Mouse (Mus musculus): ENCODE measurements around the gene Hspa5. TPM values are rescaled to one million over a fixed set of nuclear protein-coding genes. Genes with fewer than 3 reads are reported as not detected.
"Not testable (repeated sequence)": the region's sequence is repeated elsewhere in the genome, so short reads cannot be mapped to it uniquely, and the experiment has no call there.

Hspa5 gene
- total RNA-seq (2021) = 100 to 1,000 TPM; 390 to 403 TPM

DNA sequence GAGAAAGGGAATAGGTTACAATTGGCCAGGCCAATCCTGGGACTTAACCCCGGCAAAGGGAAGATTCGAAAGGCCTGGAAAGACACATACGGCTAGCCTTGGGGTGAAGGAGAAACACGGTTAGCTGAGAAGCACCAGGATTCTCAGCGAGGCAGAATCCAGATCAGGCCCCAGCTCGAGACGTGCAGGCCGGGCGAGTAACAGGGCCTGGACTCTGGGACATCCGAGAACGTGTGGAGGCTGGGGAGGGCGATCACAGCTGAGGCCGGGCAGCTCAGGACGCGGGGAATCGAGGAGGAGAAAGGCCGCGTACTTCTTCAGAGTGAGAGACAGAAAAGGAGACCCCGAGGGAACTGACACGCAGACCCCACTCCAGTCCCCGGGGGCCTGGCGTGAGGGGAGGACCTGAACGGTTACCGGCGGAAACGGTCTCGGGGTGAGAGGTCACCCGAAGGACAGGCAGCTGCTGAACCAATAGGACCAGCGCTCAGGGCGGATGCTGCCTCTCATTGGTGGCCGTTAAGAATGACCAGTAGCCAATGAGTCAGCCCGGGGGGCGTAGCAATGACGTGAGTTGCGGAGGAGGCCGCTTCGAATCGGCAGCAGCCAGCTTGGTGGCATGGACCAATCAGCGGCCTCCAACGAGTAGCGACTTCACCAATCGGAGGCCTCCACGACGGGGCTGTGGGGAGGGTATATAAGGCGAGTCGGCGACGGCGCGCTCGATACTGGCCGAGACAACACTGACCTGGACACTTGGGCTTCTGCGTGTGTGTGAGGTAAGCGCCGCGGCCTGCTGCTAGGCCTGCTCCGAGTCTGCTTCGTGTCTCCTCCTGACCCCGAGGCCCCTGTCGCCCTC is at the start of gene Hspa5:
TSS of gene Hspa5 (plus strand) at position 603 of the 859 bp plus-strand sequence.
- peak; percentile 99 to 100 for DNase-seq
- intact Hi-C loops (cut with DNase I) = loop anchor here (2.0 kb wide), 1 partner anchor 17 kb away; the partner anchor contains the start of gene Gapvd1

DNA sequence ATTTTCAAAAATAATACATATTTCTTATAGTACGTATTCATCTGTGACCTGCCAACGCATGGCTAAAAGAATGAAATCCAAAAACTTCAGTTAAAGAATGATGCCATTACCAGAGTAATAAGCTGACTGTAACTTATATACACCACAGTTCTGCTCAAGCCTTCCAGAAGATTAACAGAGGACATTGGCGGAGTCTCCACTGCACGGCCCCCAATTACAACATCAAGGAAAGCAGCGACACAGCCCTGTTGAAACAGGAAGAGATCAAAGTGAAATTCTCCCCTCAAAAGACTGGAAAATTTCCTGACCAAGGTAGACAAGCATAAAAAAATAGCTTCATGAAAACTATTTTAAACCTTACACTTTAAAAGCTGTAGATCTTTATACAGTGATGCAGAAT is 46.5 kb upstream of the Hspa5 start:
- DNase-seq = no peak
- intact Hi-C loops (cut with DNase I) = no loop called here

DNA sequence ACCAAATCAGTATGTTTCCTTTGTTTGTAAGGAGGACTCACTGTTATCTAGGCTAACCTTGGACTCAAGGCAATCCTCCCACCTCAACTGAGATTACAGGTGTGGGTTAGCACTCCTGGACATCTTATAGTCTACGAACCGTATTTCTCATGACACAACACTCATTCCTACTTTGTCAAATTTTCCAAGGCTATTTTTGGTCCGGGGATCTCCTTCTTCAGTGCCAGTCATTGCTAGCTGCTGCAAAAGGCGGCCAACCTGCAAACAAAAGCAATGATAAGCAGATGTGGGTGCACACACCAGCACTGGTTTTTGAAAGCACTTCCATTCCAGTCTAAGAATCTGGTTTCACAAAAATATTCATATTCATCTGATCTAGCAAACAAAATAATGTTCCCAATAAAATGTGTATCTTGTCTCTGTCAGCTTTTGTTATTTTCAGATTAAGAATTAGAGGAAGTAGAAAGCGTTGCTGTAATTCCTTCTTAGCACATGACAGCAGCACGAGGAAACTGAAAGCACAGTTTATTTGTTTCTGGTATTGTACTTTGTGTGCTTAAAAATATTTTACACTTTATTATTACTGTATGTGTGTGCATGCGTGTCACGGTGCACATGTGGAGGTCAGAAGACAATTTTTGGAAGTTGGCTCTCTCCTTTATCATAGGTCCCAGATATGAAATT is 44.6 kb upstream of the Hspa5 start:
- intact Hi-C loops (cut with DNase I) = no loop called here
- peak in 1 of 2 experiments; percentile 6 for DNase-seq

DNA sequence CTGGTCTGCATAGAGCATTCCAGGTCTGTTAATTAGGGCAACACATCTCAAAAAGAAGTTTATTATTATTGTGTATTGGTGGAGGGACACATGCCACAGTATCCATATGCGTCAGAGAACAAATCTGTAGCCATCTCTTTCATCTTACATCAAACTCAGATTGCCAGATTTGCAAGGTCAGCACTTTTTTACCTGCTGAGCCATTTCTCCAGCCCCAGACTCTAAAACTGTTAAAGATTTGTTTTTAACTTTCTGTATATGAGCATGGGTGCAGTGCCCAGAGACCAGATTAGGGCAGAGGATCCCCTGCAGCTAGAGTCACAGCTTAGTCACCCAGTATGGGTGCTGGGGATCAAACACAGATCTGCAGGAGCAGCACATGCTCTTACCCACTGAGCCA is 35.1 kb upstream of the Hspa5 start:
- no peak for DNase-seq
- intact Hi-C loops (cut with DNase I) = no loop called here

DNA sequence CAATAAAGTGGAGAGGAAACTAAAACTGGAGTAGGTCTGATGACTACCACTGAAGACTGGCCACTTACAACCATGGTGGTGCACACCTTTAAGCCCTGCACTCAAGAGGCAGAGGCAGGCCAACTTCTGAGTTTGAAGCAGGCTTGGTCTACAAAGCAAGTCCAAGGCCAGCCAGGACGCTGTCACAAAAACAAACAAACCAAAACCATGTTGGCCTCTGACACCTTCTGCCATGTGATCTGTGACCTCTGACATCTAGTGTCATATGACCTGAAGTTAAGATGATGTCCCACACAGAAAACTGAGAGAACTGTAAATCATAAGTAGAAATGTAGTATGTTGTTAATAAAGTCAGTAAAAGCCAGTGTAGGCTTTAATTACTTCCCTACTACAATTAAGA is 33.9 kb upstream of the Hspa5 start:
- intact Hi-C loops (cut with DNase I) = no loop called here
- DNase-seq = no peak

DNA sequence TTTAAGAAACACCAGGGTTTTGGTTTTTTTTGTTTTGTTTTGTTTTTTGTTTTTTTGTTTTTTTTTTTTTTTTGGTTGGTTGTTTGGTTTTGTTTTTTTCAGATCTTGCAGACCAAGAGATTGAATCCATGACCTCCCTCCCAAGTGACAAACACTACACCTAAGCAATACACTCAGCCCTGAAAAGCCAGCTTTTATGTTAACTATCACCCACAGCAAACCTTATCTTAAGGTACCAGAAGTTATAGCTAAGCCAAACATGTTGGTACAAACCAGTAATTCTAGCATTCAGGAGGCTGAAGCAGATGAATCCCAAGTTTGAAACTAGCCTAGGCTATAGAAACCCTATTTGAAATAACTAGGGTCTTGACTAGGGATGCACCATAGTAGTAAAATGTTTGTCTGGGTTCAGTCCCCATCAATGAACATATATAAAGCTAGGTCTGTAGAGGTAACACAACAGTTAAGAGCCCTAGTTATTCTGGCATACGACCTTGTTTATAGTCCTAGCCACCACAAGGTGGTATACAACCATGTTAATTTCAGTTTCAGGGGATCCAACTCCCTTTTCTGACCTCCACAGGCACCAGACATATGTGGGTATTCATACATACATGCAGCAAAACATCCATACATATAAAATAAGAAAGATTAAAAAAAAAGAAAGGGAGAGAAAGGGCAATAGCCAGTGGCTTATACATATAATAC is 31.9 kb upstream of the Hspa5 start:
- intact Hi-C loops (cut with DNase I) = no loop called here

DNA sequence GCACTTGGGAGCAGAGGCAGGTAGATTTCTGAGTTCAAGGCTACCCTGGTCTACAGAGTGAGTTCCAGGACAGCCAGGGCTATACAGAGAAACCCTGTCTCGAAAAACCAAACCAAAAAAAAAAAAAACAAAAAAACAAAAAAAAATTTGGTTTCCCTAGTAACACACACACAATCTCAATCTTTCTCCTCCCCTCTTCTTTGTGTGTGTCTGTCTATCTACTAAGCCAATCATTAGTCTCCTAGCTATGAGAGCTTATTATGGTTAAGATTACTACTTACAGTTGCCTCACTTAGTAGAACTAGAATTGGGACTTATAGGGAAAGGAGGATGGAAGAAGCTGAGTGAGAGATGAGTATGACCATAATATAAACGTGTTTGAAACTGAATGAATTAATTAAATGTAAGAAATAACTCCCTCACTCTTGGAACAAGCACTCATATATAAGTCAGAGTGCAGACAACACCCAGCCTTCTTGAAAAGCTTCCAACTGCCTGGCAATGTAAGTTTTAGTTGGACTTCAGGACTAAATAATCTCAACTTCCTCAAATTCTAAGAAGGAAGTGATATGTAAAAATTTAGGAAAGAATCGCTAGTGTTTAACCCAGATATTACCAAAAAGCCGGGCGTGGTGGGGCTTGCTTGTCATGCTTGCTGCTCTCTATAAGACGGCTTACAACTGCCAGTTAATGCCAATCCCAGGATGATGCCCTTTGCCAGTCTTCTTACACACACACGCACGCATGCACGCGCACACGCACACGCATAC is 30.2 kb upstream of the Hspa5 start:
- DNase-seq = no peak
- intact Hi-C loops (cut with DNase I) = no loop called here

More for the DNA sequence above, 31.9 kb upstream of the Hspa5 start:
- no peak for DNase-seq

DNA sequence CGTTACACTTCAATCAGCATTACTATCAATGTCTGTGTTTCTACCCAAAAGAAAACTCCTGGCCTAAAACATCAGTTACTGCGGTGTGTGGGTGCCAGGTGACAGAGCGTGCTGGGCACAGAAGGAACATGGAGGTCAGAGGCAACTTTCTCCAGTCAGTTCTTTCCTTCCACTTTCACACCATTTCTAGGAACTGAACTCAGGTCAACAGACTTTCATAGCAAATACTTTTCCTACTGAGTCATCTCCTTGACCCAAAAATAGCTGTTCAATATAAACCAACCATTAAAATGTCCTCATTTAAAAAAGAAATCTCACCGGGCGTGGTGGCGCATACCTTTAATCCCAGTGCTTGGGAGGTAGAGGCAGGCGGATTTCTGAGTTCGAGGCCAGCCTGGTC is 29.1 kb upstream of the Hspa5 start:
- no peak for DNase-seq
- intact Hi-C loops (cut with DNase I) = no loop called here

DNA sequence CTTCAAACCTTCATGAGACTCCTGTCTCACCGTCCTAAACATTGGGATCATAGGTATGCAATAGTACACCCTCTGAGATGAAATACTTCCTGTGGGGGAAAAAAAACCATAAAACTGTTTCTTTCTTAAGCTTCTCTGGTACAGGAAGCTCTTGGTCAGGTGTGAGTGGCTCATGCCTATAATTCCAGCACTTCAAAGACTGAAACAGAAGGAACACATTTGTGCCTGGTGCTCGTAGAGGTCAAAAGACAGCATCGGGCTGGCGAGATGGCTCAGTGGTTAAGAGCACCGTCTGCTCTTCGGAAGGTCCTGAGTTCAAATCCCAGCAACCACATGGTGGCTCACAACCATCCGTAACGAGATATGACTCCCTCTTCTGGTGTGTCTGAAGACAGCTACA is 27.3 kb upstream of the Hspa5 start:
- intact Hi-C loops (cut with DNase I) = no loop called here
- DNase-seq = no peak

DNA sequence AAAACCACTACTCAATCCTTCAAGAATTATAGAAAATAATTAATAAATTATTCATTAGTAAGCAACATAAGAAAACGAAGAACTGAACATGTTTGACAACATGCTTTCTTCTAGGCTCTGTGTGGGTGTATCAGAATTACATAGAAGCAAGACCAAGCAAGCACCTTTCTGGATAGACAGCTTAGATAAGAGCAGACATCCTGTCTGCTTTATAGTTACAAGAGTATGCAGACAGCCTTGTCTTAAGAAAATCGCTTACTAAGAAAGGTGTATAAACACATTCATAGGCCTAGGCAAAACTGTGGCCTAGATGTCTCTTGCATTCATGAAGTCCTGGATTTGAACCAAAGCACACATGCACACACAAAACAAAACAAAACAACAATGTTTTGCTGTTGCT is 26.1 kb upstream of the Hspa5 start:
- no peak for DNase-seq

DNA sequence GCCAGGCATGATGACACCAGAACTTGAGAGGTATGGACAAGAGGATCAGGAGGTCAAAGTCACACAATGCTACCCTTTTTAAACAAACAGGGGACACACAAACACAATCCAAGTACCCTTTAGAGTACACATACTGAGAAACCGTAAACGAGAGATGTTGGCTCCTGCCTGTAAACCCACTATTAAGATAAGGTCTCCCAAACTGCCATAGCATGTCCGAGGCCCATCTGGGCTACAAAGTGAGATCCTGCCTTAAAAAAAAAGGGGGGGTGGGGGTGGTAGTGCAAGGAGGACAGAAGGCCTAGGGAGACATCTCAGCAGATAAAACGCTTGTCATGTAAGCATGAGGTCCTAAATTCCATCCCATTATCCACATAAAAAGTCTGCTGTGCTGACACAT is 23.3 kb upstream of the Hspa5 start:
- intact Hi-C loops (cut with DNase I) = no loop called here
- no peak for DNase-seq

More for the DNA sequence above, 26.1 kb upstream of the Hspa5 start:
- intact Hi-C loops (cut with DNase I) = no loop called here

DNA sequence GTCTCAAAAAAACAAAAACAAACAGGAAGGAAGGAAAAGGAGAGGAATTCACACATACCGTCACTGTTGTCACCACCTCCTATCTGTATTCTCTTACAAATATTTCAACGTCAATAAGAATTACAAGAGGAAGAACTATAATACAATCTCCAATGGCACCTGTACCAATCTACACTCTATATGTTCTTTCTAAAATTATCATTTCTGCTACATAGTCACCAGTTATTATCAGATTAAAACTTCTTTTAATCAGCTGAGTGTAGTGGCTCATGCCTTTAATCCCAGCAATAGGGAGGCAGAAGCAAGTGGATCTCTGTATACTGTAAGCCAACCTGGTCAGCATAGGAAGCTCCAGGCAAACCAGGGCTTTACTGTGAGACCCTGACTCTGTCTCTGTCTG is 21.5 kb upstream of the Hspa5 start:
- no peak for DNase-seq
- intact Hi-C loops (cut with DNase I) = no loop called here

DNA sequence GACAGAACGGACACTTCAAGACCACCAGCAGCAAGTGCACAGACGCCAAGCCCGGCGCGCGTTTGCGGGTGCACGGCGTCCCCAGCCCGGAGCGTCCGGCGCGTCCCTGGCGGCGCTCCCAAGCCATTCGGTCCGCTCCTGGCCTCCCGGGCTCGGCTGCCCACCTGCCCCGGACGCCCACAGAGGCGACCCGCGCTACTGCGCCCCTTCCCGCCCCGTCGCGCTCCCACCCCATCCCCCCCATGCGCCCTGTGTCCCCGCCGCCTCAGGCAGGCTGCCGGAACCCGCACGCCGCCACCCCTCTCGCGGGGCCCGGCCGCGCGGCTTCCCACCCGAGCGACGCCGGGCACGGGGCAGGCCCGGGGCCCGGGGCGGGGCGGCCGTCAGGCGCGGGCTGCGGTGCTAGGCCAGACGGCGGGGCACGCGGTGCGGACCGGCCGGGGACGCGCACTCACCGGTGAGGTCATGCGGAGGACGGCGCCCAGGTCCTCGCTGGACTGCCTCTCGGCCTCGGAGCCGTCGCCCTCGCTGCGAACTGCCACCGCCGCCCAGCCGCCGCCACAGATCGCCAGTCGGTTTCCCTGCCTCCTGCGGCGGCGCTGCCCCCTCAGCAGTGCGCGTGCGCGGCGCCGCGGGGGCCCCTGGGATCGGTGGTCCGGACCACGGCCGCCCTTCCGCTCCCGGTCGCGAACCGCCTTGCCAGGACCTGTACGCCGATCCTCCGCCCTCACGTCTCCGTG is 17.8 kb upstream of the Hspa5 start:
- DNase-seq = peak; percentile 92

DNA sequence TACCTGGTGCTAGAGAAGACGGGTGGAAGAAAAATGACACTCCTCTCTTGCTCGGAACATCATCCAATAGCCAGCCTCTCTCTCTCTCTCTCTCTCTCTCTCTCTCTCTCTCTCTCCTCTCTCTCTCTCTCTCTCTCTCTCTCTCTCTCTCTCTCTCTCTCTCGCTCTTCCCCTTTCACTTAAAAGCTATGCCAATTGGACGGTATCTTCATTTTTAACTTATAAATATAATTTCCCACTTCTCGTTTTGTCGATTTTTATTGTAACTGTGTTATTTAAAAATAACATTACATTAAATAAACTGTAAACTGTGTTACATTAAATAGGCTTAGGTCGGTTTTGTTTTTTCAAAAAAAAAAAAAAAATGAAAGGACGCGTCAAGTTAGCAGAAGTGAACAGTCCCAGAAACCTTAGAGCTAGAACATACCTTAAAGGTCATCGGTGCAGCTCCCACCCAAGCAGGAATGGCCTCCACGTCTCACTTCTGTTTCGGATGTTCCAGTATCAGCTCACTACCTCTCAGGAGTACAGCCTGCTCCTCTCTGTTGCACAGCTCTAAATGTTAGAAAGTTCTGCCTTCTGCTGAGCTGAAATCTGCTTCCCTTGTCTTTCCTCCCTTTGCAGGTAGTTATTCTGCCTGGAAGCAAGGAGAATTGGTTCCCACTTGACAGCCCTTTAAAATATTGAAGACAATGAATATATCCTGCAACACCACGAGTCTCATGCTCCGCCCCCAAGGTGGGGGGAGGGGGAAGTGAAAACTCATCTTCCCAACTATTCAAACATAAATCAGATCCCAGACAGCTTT is 17.0 kb upstream of the Hspa5 start, which contains the start of gene Gapvd1:
TSS of gene Gapvd1 (minus strand) at position 682 of the 808 bp plus-strand sequence.
- intact Hi-C loops (cut with DNase I) = loop anchor here (2.0 kb wide), 1 partner anchor 16 kb away; the partner anchor contains the start of gene Hspa5

More for the DNA sequence above, 17.8 kb upstream of the Hspa5 start:
- intact Hi-C loops (cut with DNase I) = loop anchor here (2.0 kb wide), 1 partner anchor 17 kb away; the partner anchor contains the start of gene Hspa5

DNA sequence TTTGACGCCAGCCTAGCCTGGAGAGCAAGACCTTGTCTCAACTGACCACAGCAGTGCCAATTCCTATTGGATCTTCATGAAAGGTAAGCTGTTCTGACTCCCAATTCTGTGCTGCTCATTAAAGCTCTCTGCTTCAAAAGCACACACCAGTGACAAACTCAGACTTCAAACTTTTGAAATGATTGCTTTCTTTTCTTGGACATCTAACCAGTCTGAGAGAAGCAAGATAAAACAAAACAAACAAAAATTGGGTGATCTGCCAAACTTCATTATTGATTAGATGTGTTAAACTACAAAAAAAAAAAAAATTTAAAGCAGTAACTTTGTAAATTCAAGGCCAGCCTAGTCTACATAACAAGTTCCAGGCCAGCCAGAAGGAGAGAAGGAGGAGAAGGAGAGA is 14.4 kb upstream of the Hspa5 start:
- DNase-seq = no peak
- intact Hi-C loops (cut with DNase I) = no loop called here

More for the DNA sequence above, 17.0 kb upstream of the Hspa5 start, which contains the start of gene Gapvd1:
- peak; percentile 26 to 36 for DNase-seq

DNA sequence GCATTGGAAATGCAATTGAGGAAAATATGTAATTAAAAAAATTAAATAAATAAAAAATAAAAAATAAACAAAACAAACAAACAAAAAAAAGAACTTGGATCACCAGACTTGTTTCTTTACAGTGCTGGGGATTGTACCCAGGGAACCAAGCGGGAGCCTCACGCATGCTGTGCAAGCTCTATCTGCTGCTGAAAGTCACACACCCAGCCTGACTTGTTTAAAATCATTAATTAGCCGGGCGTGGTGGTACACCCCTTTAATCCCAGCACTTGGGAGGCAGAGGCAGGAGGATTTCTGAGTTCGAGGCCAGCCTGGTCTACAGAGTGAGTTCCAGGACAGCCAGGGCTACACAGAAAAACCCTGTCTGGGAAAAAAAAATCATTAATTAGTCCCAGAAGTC is 10.5 kb upstream of the Hspa5 start:
- intact Hi-C loops (cut with DNase I); DNase-seq: not testable (repeated sequence)

DNA sequence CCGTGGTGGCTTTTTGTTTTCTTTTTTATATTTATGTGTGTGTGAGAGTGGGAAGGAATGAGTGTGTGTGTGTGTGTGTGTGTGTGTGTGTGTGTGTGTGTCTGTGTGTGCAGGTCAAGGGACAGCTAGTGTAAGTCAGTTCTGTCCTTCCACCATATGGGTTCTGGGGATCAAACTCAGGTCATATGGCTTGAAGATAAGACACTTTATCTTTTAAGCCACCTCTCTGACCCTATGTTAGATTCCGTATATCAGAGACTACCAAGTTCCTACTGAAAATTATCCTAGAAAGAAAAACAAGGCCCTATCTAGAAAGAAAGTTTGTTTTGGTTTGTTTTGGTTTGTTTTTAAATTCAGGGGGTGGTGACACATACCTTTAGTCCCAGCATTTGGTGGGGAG is 9.6 kb upstream of the Hspa5 start:
- no peak for DNase-seq
- intact Hi-C loops (cut with DNase I) = no loop called here

DNA sequence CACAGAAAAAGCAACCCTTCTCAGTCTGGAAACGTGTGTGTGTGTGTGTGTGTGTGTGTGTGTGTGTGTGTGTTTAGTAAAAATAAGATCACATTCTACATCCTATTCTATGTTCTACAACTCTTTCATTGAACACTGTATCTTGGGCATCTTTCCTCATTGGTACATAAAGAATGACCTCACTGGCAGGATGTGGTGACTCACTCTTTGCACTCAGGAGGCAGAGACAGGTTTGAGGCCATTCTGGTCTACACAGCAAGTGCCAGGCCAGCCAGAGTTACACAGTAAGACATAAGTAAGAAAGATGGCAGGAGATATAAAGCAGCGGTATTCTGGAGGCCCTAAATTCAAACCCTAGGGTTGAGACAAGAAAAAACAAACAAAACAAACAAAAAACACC is 8.9 kb upstream of the Hspa5 start:
- DNase-seq = no peak
- intact Hi-C loops (cut with DNase I) = no loop called here

DNA sequence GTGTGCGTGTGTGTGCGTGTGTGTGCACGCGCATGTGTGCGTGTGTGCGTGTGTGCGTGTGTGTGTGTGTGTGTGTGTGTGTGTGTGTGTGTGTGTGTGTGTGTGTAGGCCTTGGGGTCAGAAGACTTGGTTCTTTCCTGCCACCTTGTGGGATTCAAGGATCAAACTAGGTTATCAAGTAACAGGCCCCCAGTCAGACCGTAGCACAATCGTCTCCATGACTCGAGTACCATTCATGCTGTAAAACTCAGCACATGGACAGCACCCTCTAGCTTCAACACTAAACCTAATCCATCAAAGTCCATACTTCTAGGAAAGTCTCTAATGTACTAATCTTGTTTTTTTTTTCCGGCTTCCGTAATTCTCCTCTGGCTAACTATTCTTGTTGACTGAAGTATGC is 7.0 kb upstream of the Hspa5 start:
- intact Hi-C loops (cut with DNase I) = no loop called here
- DNase-seq = no peak
